Mouse (Mus musculus): ENCODE results near the gene Mcts2. TPM values are rescaled to one million over a fixed set of nuclear protein-coding genes. Genes with fewer than 3 reads are reported as not detected.
A peak's percentile ranks its signal among the peaks of the same experiment; 100 is the strongest.

Mcts2 gene
- 19.4 and 20.8 TPM in 2 replicates for polyA plus RNA-seq (2015; fragmentation: Nextera tagmentation; extraction: Ambion mirVana)

DNA sequence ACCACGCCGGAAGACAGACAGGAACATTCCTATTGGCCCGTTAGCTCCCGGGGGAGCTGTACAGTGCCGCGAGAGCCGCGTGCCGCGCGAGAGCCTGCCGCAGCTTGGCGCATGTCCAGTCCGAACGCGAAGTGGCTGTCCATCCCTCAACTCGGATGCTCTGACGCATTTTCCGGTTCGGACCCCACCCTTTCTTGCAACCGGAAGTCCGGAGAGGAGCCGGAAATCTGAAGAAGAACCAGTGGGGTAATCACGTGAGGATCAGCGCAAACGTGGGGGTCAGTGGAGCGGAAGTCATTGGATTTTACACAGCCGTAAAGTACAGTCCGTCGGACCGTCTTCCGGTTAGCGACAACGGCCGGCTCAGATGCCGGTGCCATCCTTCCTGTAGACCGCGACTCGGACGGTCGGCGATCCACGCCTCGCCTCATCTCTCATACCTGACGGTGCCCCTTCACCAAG, at the start of gene Mcts2:
Mcts2 (plus strand) TSS at position 230 of the 462 bp plus-strand sequence.
- DNase-seq (ENCODE audit: low spot score) = peak; percentile 97
- WGBS = 63% methylated on average over 45 of the region's 45 CpGs

DNA sequence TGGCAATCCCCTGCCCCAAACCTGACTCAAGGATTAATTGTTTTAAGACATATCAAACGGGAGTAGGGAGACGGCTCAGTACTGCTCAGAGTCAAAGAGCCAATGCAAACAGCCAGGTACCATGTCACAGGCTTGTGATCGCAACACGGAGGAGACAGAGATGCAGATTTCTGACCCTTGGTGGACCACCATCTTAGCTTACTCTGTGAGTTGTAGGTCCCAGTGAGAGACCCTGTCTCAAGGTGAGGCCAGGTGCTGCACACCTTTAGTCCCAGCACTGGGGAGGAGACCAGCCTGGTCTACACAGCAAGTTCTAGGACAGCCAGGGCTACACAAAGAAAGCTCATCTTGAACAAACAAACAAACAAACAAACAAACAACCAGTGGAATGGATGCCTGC, 49.5 kb upstream of the Mcts2 start:
- no peak for ATAC-seq
- no peak overlapping the region for H3K9ac ChIP-seq (replicated peaks; ENCODE audit: low read depth)
- WGBS = 77% methylated on average over 4 of the region's 4 CpGs

More for the DNA sequence above, at the start of gene Mcts2:
- peak; percentile 98 for ATAC-seq
- Histone ChIP-seq H3K27me3 (replicated peaks; ENCODE audit: insufficient read depth, low read length) (no peaks in the 10 kb centered on the region), H3K4me2 (replicated peaks; ENCODE audit: low read depth, low read length) (peak within 1 kb of the TSS; percentile 55), H3K4me1 (ENCODE audit: insufficient read depth, low read depth, low read length) (no peaks in the 10 kb centered on the region), H3K4me3 (ENCODE audit: low read depth, low read length) (peak within 1 kb of the TSS; percentile 38), H3K27ac (ENCODE audit: low read length) (peak within 1 kb of the TSS; percentile 34), H3K9ac (replicated peaks; ENCODE audit: low read depth) (peak within 1 kb of the TSS; percentile 8; the same call in 1 of the 2 replicates), H3K36me3 (ENCODE audit: insufficient read depth, low read length) (peaks cover 54% of the 10 kb centered on the region; the same call in 1 of the 2 replicates), H3K9me3 (ENCODE audit: low read length) (no peaks in the 10 kb centered on the region)
- peak; percentile 91 for TF ChIP-seq EP300 (IDR thresholded peaks at IDR 0.05)
- TF ChIP-seq CTCF (IDR thresholded peaks at IDR 0.05) = no peak

DNA sequence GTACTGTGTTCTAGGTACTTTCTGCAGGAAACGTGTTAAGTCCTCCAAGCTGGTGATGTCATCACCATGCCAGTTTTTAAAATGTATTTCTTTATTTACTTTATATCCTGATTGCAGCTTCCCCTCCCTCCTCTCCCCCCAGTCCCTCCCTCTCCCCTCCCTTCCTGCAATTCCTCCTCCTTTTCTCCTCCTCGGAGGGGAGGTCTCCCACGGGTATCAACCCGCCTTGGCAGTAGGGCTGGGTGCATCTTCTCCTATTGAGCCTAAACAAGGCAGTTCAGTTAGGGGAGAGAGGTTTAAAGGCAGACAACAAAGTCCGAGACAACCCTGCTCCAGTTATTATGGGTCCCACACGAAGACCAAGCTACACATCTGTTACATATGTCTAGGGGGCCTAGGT, 48.0 kb upstream of the Mcts2 start:
- TF ChIP-seq EP300 (IDR thresholded peaks at IDR 0.05) = no peak
- no peak for TF ChIP-seq CTCF (IDR thresholded peaks at IDR 0.05)
- no peak overlapping the region for H3K4me3 ChIP-seq (ENCODE audit: low read depth, low read length)
- H3K4me1 ChIP-seq (ENCODE audit: insufficient read depth, low read depth, low read length) = peaks cover 5% of the 10 kb centered on the region; the same call in 1 of the 2 replicates
- ATAC-seq (no peak), DNase-seq (ENCODE audit: low spot score) (peak; percentile 51)
- H3K9me3 ChIP-seq (ENCODE audit: low read length) = no peaks in the 10 kb centered on the region
- no peaks in the 10 kb centered on the region for H3K27me3 ChIP-seq (replicated peaks; ENCODE audit: insufficient read depth, low read length)
- 0 out of 2 replicates have a peak, but pooled peaks cover 3% of the 10 kb centered on the region for H3K36me3 ChIP-seq (ENCODE audit: insufficient read depth, low read length)
- no peak overlapping the region for H3K4me2 ChIP-seq (replicated peaks; ENCODE audit: low read depth, low read length)
- 43% methylated on average over 6 of the region's 6 CpGs for WGBS
- H3K27ac ChIP-seq (ENCODE audit: low read length) = peak overlapping the region; percentile 81
- no peak overlapping the region for H3K9ac ChIP-seq (replicated peaks; ENCODE audit: low read depth)

More for the DNA sequence above, 49.5 kb upstream of the Mcts2 start:
- Histone ChIP-seq H3K36me3 (ENCODE audit: insufficient read depth, low read length) (0 out of 2 replicates have a peak, but pooled peaks cover 3% of the 10 kb centered on the region), H3K27ac (ENCODE audit: low read length) (peak overlapping the region; percentile 88), H3K27me3 (replicated peaks; ENCODE audit: insufficient read depth, low read length) (no peaks in the 10 kb centered on the region), H3K4me1 (ENCODE audit: insufficient read depth, low read depth, low read length) (peaks cover 5% of the 10 kb centered on the region; the same call in 1 of the 2 replicates), H3K9me3 (ENCODE audit: low read length) (no peaks in the 10 kb centered on the region), H3K4me2 (replicated peaks; ENCODE audit: low read depth, low read length) (no peak overlapping the region), H3K4me3 (ENCODE audit: low read depth, low read length) (no peak overlapping the region)
- TF ChIP-seq CTCF (IDR thresholded peaks at IDR 0.05) (no peak), EP300 (IDR thresholded peaks at IDR 0.05) (no peak)
- DNase-seq (ENCODE audit: low spot score) = no peak

DNA sequence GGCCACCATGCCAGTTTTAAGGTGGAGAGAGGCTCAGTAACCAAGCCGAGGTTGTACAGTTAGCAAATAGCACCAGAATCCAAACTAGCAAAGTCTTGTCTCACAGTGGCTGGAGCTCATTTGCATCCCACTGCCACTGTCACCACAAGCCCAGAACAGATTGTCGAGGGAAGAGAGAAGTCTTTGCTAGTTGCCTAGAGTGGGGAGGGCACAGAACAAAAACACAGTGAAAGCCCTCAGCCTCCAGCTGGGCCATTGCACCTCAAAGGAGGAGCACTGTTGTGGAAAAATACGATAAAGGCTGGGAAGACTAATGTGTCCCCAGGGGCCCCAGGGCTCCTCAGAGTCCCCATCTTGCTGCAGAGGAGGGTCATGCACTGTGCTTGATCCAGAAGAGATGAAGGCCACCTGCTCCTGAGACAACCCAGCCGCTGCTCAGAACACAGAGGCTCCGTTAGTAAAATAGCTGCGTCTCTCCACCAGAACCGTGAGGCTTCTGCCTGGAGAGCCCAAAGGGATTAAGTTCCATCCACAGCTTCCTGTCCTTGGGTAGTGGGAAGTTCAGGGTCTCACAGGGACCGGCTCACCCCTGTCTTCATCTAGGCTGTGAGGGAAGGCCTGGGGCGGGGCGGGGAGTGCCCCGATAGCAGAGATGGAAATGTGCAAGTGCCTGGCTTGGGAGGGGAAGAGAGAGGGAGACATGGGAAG, 47.3 kb upstream of the Mcts2 start:
- ATAC-seq (peak; percentile 29), DNase-seq (ENCODE audit: low spot score) (peak; percentile 53)
- TF ChIP-seq EP300 (IDR thresholded peaks at IDR 0.05) = no peak
- no peak for TF ChIP-seq CTCF (IDR thresholded peaks at IDR 0.05)
- H3K36me3 ChIP-seq (ENCODE audit: insufficient read depth, low read length) = no peaks in the 10 kb centered on the region
- H3K4me3 ChIP-seq (ENCODE audit: low read depth, low read length) = no peak overlapping the region
- no peak overlapping the region for H3K9ac ChIP-seq (replicated peaks; ENCODE audit: low read depth)
- H3K27ac ChIP-seq (ENCODE audit: low read length) = peak overlapping the region; percentile 81
- no peaks in the 10 kb centered on the region for H3K27me3 ChIP-seq (replicated peaks; ENCODE audit: insufficient read depth, low read length)
- peaks cover 5% of the 10 kb centered on the region; the same call in 1 of the 2 replicates for H3K4me1 ChIP-seq (ENCODE audit: insufficient read depth, low read depth, low read length)
- 29% methylated on average over 11 of the region's 11 CpGs for WGBS
- H3K9me3 ChIP-seq (ENCODE audit: low read length) = no peaks in the 10 kb centered on the region
- no peak overlapping the region for H3K4me2 ChIP-seq (replicated peaks; ENCODE audit: low read depth, low read length)

DNA sequence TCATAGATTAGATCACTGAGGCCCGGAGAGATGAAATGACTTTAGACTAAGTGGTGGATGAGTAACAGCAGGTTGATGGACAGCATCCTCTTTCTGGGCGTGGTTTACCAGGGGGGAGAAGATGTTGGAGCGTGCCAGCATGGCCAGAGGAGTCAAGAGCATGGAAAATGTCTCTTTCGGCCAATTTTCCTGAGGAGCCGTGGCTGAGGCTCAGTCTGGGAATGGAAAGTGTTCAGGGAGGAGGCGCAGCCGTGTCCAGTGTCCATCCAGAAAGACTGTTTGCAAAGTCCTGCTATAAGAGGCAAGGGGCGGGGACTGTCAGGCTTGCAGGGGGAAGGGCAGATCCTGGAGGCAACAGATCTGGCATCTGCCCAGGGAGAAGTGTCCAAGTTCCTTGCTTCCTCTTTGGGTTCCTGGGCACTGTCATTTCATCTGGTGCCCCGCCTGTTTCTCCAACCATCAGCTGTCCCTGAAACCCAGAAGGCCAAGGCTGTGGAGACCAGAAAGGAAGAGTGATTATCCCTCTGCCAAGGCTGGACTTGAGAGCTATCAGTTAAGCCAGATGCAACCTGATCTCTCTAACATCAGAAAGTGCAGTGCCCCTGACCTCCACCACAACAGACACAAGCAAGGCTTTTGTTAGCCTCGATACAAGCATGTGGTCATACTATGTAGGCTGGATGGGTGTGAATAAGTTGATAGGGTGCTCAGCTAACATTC, 33.8 kb upstream of the Mcts2 start:
- Histone ChIP-seq H3K27ac (ENCODE audit: low read length) (peak overlapping the region; percentile 11; the same call in 1 of the 2 replicates), H3K4me3 (ENCODE audit: low read depth, low read length) (no peak overlapping the region), H3K4me2 (replicated peaks; ENCODE audit: low read depth, low read length) (no peak overlapping the region), H3K4me1 (ENCODE audit: insufficient read depth, low read depth, low read length) (no peaks in the 10 kb centered on the region), H3K27me3 (replicated peaks; ENCODE audit: insufficient read depth, low read length) (no peaks in the 10 kb centered on the region), H3K36me3 (ENCODE audit: insufficient read depth, low read length) (no peaks in the 10 kb centered on the region), H3K9me3 (ENCODE audit: low read length) (no peaks in the 10 kb centered on the region), H3K9ac (replicated peaks; ENCODE audit: low read depth) (no peak overlapping the region)
- TF ChIP-seq CTCF (IDR thresholded peaks at IDR 0.05) (0 out of 2 replicates have a peak, but pooled peaks have one; percentile 1), EP300 (IDR thresholded peaks at IDR 0.05) (no peak)
- ATAC-seq (peak; percentile 93), DNase-seq (ENCODE audit: low spot score) (peak; percentile 96)
- WGBS = 33% methylated on average over 10 of the region's 10 CpGs
